Mouse (Mus musculus): ENCODE results near the gene Ndc80.

DNA sequence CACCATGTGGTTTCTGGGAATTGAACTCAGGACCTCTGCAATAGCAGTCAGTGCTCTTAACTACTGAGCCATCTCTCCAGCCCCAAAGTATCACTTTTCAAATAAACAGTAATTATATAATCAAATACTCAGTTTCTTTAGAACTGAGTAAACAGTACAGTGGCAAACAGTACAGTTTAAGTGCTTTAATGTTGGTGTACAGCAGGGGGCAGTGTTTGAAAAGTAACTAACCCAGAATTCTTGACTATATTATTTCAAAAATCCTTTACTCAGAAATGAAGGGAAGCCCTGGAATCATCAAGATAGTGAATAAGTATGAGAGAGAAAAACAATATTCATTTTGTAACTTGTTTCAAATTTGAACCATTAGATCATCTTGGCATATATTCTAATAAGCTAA is 35.0 kb upstream of the Ndc80 start:
- TF ChIP-seq POLR2A (IDR thresholded peaks at IDR 0.05; ENCODE audit: low read depth, low read length) (no peak), CTCF (conservative IDR thresholded peaks at IDR 0.05; ENCODE audit: insufficient read depth, insufficient read length, low read depth, low read length) (no peak)

Data from kidney, adult 2 months (tissue).